Mouse (Mus musculus) liver, postnatal 0 days (tissue): ENCODE data around the gene Cemip2.
A peak's percentile ranks its signal among the peaks of the same experiment; 100 is the strongest.

ENCODE experiments used
- CTCF ChIP-seq: sonication (generic); IDR thresholded peaks from 2 replicates; pipeline ENCODE4 v1.5.1; 2016; ENCODE audit warnings: antibody characterized with exemption, low read depth
- EP300 ChIP-seq: IDR thresholded peaks from 2 replicates; pipeline ENCODE4 v1.6.1; 2016; ENCODE audit warnings: antibody characterized with exemption, low read depth, mild to moderate bottlenecking

- TF ChIP-seq CTCF = no peak
- TF ChIP-seq EP300 = peak; percentile 56
Observed at GRCm38 (mm10) chr19:21890699-21891098, 112.6 kb downstream of the Cemip2 start.
